Mouse (Mus musculus): ENCODE measurements around the gene Ntmt1.

The Ntmt1 gene

GRCm38 (mm10) chr2:30870863-30871262, 63.2 kb downstream of the Ntmt1 start:
- no peak for DNase-seq (ENCODE audit: low spot score in 2 of 2)
